Mouse (Mus musculus): ENCODE data around the gene BC035947. TPM values are rescaled to one million over a fixed set of nuclear protein-coding genes. Genes with fewer than 3 reads are reported as not detected.
"Not testable (repeated sequence)": the region's sequence is repeated elsewhere in the genome, so short reads cannot be mapped to it uniquely, and the experiment has no call there.

Gene BC035947
- polyA plus RNA-seq (2015; fragmentation: Nextera tagmentation; extraction: Ambion mirVana): 0.38 and 0.47 TPM in 2 replicates

- ATAC-seq (ENCODE audit: low FRiP score, low read depth): 0 out of 2 replicates have a peak, but pooled peaks have one; percentile 48
- H3K4me3 ChIP-seq: peak within 1 kb of the TSS; percentile 40
- H3K4me2 ChIP-seq (replicated peaks): peak within 1 kb of the TSS; percentile 67
- H3K36me3 ChIP-seq: no peaks in the 10 kb centered on the region
- no peaks in the 10 kb centered on the region for H3K9me3 ChIP-seq
- H3K27me3 ChIP-seq: peaks cover 10% of the 10 kb centered on the region; the same call in 1 of the 2 replicates
- 5% methylated on average over 25 of the region's 25 CpGs for WGBS
- peak within 1 kb of the TSS; percentile 60 for H3K9ac ChIP-seq
- 0 out of 2 replicates have a peak, but pooled peaks cover 4% of the 10 kb centered on the region for H3K4me1 ChIP-seq
- H3K27ac ChIP-seq: no peak within 1 kb of the TSS
Measured at GRCm38 (mm10) chr1:78511621-78512160, at the start of gene BC035947. TSS of gene BC035947 (minus strand) at chr1:78512158.

- no peak overlapping the region for H3K9ac ChIP-seq
- ATAC-seq (ENCODE audit: low FRiP score, low read depth): no peak
- no peaks in the 10 kb centered on the region for H3K36me3 ChIP-seq
- no peaks in the 10 kb centered on the region for H3K27me3 ChIP-seq
- 0 out of 2 replicates have a peak overlapping the region, but pooled peaks have one; percentile 39 for H3K27ac ChIP-seq
- no peaks in the 10 kb centered on the region for H3K4me1 ChIP-seq
- WGBS: 49% methylated on average over 8 of the region's 8 CpGs
- H3K9me3 ChIP-seq: peaks cover 8% of the 10 kb centered on the region; the same call in 1 of the 2 replicates
- no peak overlapping the region for H3K4me2 ChIP-seq (replicated peaks)
- H3K4me3 ChIP-seq: no peak overlapping the region
Measured at GRCm38 (mm10) chr1:78554012-78554666, 42.2 kb upstream of the BC035947 start.

- no peak overlapping the region for H3K4me3 ChIP-seq
- no peak overlapping the region for H3K27ac ChIP-seq
- no peaks in the 10 kb centered on the region for H3K36me3 ChIP-seq
- H3K4me1 ChIP-seq: no peaks in the 10 kb centered on the region
- 66% methylated on average over 6 of the region's 6 CpGs for WGBS
- no peak overlapping the region for H3K9ac ChIP-seq
- 0 out of 2 replicates have a peak, but pooled peaks cover 4% of the 10 kb centered on the region for H3K9me3 ChIP-seq
- H3K4me2 ChIP-seq (replicated peaks): no peak overlapping the region
- ATAC-seq (ENCODE audit: low FRiP score, low read depth): no peak
- H3K27me3 ChIP-seq: no peaks in the 10 kb centered on the region
Measured at GRCm38 (mm10) chr1:78548961-78549360, 37.0 kb upstream of the BC035947 start.

- Histone ChIP-seq H3K27me3 (no peaks in the 10 kb centered on the region), H3K4me2 (replicated peaks) (no peak overlapping the region), H3K9ac (no peak overlapping the region), H3K9me3 (0 out of 2 replicates have a peak, but pooled peaks cover 5% of the 10 kb centered on the region), H3K27ac (no peak overlapping the region), H3K36me3 (no peaks in the 10 kb centered on the region), H3K4me3 (no peak overlapping the region), H3K4me1 (no peaks in the 10 kb centered on the region)
- ATAC-seq (ENCODE audit: low FRiP score, low read depth): no peak
- WGBS: 69% methylated on average over 9 of the region's 9 CpGs
Measured at GRCm38 (mm10) chr1:78546258-78546657, 34.3 kb upstream of the BC035947 start.

GRCm38 (mm10) chr1:78543631-78544030, 31.7 kb upstream of the BC035947 start:
- H3K27me3 ChIP-seq; H3K27ac ChIP-seq; H3K4me2 ChIP-seq (replicated peaks); H3K9ac ChIP-seq; H3K36me3 ChIP-seq; H3K4me3 ChIP-seq; ATAC-seq (ENCODE audit: low FRiP score, low read depth); H3K9me3 ChIP-seq: not testable (repeated sequence)
- WGBS: 94% methylated on average over 1 of the region's 1 CpGs
- peaks cover 15% of the 10 kb centered on the region for H3K4me1 ChIP-seq

- Histone ChIP-seq H3K27ac (peak overlapping the region; percentile 28), H3K9me3 (0 out of 2 replicates have a peak, but pooled peaks cover 3% of the 10 kb centered on the region), H3K4me3 (no peak overlapping the region), H3K4me1 (peaks cover 24% of the 10 kb centered on the region), H3K9ac (no peak overlapping the region), H3K36me3 (no peaks in the 10 kb centered on the region), H3K4me2 (replicated peaks) (0 out of 2 replicates have a peak overlapping the region, but pooled peaks have one; percentile 9), H3K27me3 (no peaks in the 10 kb centered on the region)
- 23% methylated on average over 6 of the region's 6 CpGs for WGBS
- ATAC-seq (ENCODE audit: low FRiP score, low read depth): peak; percentile 17; the same call in 1 of the 2 replicates
Measured at GRCm38 (mm10) chr1:78539166-78539565, 27.2 kb upstream of the BC035947 start.

GRCm38 (mm10) chr1:78538396-78538795, 26.4 kb upstream of the BC035947 start:
- Histone ChIP-seq H3K4me2 (replicated peaks) (peak overlapping the region; percentile 60; the same call in 1 of the 2 replicates), H3K27ac (no peak overlapping the region), H3K9me3 (no peaks in the 10 kb centered on the region), H3K36me3 (no peaks in the 10 kb centered on the region), H3K4me3 (no peak overlapping the region), H3K27me3 (no peaks in the 10 kb centered on the region), H3K4me1 (peaks cover 24% of the 10 kb centered on the region), H3K9ac (no peak overlapping the region)
- WGBS: 61% methylated on average over 5 of the region's 5 CpGs
- no peak for ATAC-seq (ENCODE audit: low FRiP score, low read depth)

DNA sequence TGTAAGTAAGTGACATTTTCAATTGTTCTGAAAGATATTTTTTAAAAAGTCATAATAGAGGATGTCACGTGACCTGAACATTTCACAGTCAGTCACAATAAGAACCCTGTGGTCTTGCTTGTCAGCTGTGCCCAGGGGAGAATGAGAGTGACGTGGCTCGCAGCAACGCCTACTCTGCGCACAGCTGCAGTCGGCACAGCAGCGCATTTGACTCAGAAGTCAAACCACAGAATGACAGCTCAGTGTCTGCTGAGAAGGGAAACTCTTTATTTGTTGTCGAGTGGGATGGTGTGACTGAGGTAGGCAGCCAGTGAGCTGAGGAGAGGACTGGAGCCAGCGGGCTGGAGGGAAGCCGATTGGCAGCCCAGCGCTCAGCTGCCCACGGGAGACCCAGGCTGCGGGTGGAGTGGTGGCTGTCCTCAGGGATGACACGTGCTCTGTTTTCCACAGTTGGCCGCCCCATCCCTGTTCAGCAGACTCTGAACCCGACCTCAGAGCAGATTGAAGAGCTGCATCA, 25.6 kb upstream of the BC035947 start:
- no peaks in the 10 kb centered on the region for H3K36me3 ChIP-seq
- 0 out of 2 replicates have a peak overlapping the region, but pooled peaks have one; percentile 48 for H3K9ac ChIP-seq
- peaks cover 24% of the 10 kb centered on the region for H3K4me1 ChIP-seq
- 32% methylated on average over 16 of the region's 16 CpGs for WGBS
- no peaks in the 10 kb centered on the region for H3K27me3 ChIP-seq
- H3K4me3 ChIP-seq: peak overlapping the region; percentile 27
- H3K27ac ChIP-seq: no peak overlapping the region
- no peaks in the 10 kb centered on the region for H3K9me3 ChIP-seq
- H3K4me2 ChIP-seq (replicated peaks): peak overlapping the region; percentile 60
- peak; percentile 72 for ATAC-seq (ENCODE audit: low FRiP score, low read depth)

GRCm38 (mm10) chr1:78536310-78537164, 24.6 kb upstream of the BC035947 start:
- no peak overlapping the region for H3K27ac ChIP-seq
- ATAC-seq (ENCODE audit: low FRiP score, low read depth): no peak; the same call in 1 of the 2 replicates
- no peak overlapping the region for H3K4me3 ChIP-seq
- H3K9me3 ChIP-seq: no peaks in the 10 kb centered on the region
- H3K4me1 ChIP-seq: peaks cover 24% of the 10 kb centered on the region
- H3K9ac ChIP-seq: no peak overlapping the region
- no peaks in the 10 kb centered on the region for H3K27me3 ChIP-seq
- H3K36me3 ChIP-seq: no peaks in the 10 kb centered on the region
- peak overlapping the region; percentile 60 for H3K4me2 ChIP-seq (replicated peaks)
- 31% methylated on average over 19 of the region's 19 CpGs for WGBS

DNA sequence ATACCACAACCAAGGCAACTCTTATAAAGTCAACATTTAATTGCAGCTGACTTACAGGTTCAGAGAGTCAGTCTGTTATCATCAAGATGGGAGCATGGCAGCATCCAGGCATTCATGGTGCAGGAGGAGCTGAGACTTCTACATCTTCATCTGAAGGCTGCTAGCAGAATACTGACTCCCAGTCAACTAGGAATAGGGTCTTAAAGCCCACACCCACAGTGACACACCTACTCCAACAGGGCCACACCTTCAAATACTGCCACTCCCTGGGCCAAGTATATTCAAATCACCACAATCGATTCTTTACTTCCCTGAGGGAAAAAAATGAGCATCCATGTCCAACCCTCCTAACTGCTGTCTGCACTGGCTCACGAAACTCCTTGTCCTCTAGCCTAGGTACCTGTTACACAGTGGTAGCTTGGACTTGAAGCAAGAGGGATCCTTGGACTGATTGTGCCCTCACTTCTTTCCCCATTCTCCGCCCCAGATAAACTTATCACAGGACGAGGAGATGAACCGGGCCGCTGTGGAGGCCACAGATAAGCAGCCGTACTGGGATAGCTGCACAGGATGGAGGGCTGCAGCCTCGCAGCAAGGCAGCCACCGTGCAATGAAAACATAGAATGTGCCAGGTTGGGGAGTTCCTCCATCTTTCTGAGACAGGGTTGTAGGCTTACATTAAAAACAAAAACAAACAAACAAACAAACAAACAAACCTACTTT, 22.6 kb upstream of the BC035947 start:
- Histone ChIP-seq H3K4me3 (no peak overlapping the region), H3K36me3 (no peaks in the 10 kb centered on the region), H3K9me3 (no peaks in the 10 kb centered on the region), H3K9ac (no peak overlapping the region), H3K27ac (no peak overlapping the region), H3K4me1 (peaks cover 18% of the 10 kb centered on the region), H3K4me2 (replicated peaks) (no peak overlapping the region), H3K27me3 (no peaks in the 10 kb centered on the region)
- WGBS: 87% methylated on average over 9 of the region's 9 CpGs
- no peak for ATAC-seq (ENCODE audit: low FRiP score, low read depth)

DNA sequence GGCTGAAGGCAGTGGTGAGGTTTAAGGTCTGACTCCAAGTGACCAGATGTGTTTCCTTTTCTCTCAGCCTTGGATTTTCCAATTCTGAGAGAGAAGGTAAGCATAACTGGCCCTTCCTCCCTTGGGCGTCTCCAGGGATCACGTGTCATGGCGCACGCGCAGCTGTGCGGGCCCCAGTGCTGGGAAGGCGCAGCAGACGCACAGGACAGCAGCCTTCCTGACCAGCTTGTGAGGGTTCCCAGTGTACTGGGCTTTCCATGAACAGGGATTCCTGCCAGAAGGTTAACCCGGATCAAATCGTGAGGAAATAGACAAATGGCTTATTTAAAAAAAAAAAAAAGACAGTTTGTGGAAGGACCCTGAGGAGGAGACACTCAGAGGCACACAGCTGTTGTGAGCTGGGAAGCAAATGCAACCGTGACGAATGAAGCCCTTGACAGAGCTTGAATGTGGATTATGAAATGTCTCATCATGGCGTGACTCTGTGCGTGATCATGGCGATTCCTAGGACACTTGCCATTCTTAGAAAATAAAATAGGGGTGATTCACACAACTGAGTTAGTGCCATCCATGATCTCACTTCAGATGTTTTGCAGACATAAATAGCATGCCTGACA, 20.3 kb upstream of the BC035947 start:
- Histone ChIP-seq H3K9me3 (no peaks in the 10 kb centered on the region), H3K36me3 (no peaks in the 10 kb centered on the region), H3K9ac (no peak overlapping the region), H3K4me1 (no peaks in the 10 kb centered on the region), H3K4me2 (replicated peaks) (no peak overlapping the region), H3K4me3 (no peak overlapping the region), H3K27ac (no peak overlapping the region), H3K27me3 (no peaks in the 10 kb centered on the region)
- peak; percentile 64; the same call in 1 of the 2 replicates for ATAC-seq (ENCODE audit: low FRiP score, low read depth)
- WGBS: 81% methylated on average over 15 of the region's 15 CpGs

All from limb, embryonic 13.5 days (tissue).